Mouse (Mus musculus) layer of hippocampus, postnatal 14 days (tissue): ENCODE measurements around the gene Chst10. TPM values are rescaled to one million over a fixed set of nuclear protein-coding genes. Genes with fewer than 3 reads are reported as not detected.

Experiments
- DNase-seq, 2 experiments: peaks; one replicate each; pipeline ENCODE4 v3.0.0; 2021 to 2022; ENCODE audit warnings: low spot score in 2 of 2, mixed read lengths in 1 of 2
- total RNA-seq, 2 experiments: library from RNA; stranded (reverse); gene quantifications; 2 replicates each; pipeline ENCODE4 v1.2.3; 2021

The Chst10 gene
- total RNA-seq, 2 experiments from 2014 or later, result 46.7 to 52.4 TPM

DNA sequence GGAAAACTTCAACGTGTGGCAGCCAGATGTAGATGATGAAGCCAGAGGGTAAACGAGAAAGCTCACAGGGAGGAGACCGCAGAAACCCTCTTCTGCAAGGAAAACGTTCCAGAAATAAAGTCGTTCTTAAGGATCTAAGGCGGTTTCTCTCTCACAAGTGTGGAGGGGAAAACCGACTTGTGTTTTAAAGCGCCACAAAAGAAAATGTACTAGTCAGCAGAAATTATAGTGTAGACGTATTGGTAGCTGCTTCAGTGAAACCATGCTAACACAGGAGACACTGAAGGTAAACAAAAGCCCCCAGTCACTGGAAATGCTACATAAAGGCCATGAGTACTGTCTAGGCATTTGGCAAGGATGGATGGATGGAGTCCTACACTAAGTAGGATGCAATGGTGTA lies 80.7 kb downstream of the Chst10 start:
- no peak for DNase-seq

GRCm38 (mm10) chr1:38816306-38816705 lies 81.7 kb downstream of the Chst10 start:
- no peak for DNase-seq

Other genes starting within 250 kb of the Chst10 start
- gene Aff3, start 233.2 kb downstream of the Chst10 start, total RNA-seq, result 10 to 100 TPM; 91.4 to 99.9 TPM
- gene Lonrf2, start 61.5 kb downstream of the Chst10 start, total RNA-seq, result 100 to 1,000 TPM; 116 TPM
- gene Nms, start 41.0 kb upstream of the Chst10 start, total RNA-seq, result not detected
- gene Pdcl3, start 87.4 kb upstream of the Chst10 start, total RNA-seq, result 10 to 100 TPM; 36.4 to 41.6 TPM